Mouse (Mus musculus) testis, adult 2 months (tissue): ENCODE measurements around the gene Papola.

ENCODE experiments used
- CTCF ChIP-seq: fragments of 200-500 bp; IDR thresholded peaks from 2 replicates; pipeline ENCODE4 v1.5.1; 2012; ENCODE audit warnings: low read depth, mild to moderate bottlenecking, inconsistent platforms, low read length, moderate library complexity; ENCODE audit not compliant: control insufficient read depth, insufficient read depth, insufficient replicate concordance
- POLR2A ChIP-seq: fragments of 200-500 bp; IDR thresholded peaks from 2 replicates; pipeline ENCODE4 v1.6.1; 2012; ENCODE audit warnings: low read depth, mild to moderate bottlenecking, inconsistent platforms, low read length, moderate library complexity; ENCODE audit not compliant: control insufficient read depth

- TF ChIP-seq CTCF (no peak), POLR2A (no peak)
These were observed 100.2 kb downstream of the Papola start for GRCm38 (mm10) chr12:105884515-105885323.
